Mouse (Mus musculus): Measurements from ENCODE around the gene Muc16.

The Muc16 gene

GRCm38 (mm10) chr9:18674480-18675154 lies at the start of gene Muc16:
Gene Muc16, minus strand, starts transcription at chr9:18674530.
- no peak for DNase-seq (ENCODE audit: low read depth)

- DNase-seq (ENCODE audit: low read depth): no peak
Observed at GRCm38 (mm10) chr9:18722712-18723099, 48.4 kb upstream of the Muc16 start.

- DNase-seq (ENCODE audit: low read depth): no peak
Observed at GRCm38 (mm10) chr9:18721931-18722711, 47.8 kb upstream of the Muc16 start.

GRCm38 (mm10) chr9:18721011-18721410 lies 46.7 kb upstream of the Muc16 start:
- DNase-seq (ENCODE audit: low read depth): no peak

GRCm38 (mm10) chr9:18705628-18706027 lies 31.3 kb upstream of the Muc16 start:
- peak; percentile 3 for DNase-seq (ENCODE audit: low read depth)

- DNase-seq (ENCODE audit: low read depth): no peak
Observed at GRCm38 (mm10) chr9:18598366-18598765, 76.0 kb downstream of the Muc16 start.

- DNase-seq (ENCODE audit: low read depth): peak; percentile 31
Observed at GRCm38 (mm10) chr9:18508098-18508497, 166.2 kb downstream of the Muc16 start.

- DNase-seq (ENCODE audit: low read depth): no peak
Observed at GRCm38 (mm10) chr9:18478168-18478567, 196.2 kb downstream of the Muc16 start, which contains the start of the genes Zfp558 and Mbd3l1. Gene Zfp558, minus strand, starts transcription at chr9:18478268. Gene Mbd3l1, plus strand, starts transcription at chr9:18478359.

- DNase-seq (ENCODE audit: low read depth): peak; percentile 83
Observed at GRCm38 (mm10) chr9:18473324-18474128, 200.8 kb downstream of the Muc16 start.

GRCm38 (mm10) chr9:18468005-18468404 lies 206.3 kb downstream of the Muc16 start:
- peak; percentile 11 for DNase-seq (ENCODE audit: low read depth)

- no peak for DNase-seq (ENCODE audit: low read depth)
Observed at GRCm38 (mm10) chr9:18467350-18467749, 207.0 kb downstream of the Muc16 start.

GRCm38 (mm10) chr9:18456520-18456919 lies 217.8 kb downstream of the Muc16 start:
- no peak for DNase-seq (ENCODE audit: low read depth)
